Mouse (Mus musculus) R1 (cell line): ENCODE measurements around the gene Parp8.
A peak's percentile ranks its signal among the peaks of the same experiment; 100 is the strongest.

ENCODE experiments used
- DNase-seq: peaks from one replicate; pipeline ENCODE4 v3.0.0-alpha.2; 2018; ENCODE audit warnings: low read depth, low spot score

Parp8 gene

GRCm38 (mm10) chr13:117025226-117026067 lies at the start of gene Parp8:
Gene Parp8, minus strand, starts transcription at chr13:117025537.
- peak; percentile 58 for DNase-seq

GRCm38 (mm10) chr13:117062628-117063315 lies 37.4 kb upstream of the Parp8 start:
- no peak for DNase-seq

DNA sequence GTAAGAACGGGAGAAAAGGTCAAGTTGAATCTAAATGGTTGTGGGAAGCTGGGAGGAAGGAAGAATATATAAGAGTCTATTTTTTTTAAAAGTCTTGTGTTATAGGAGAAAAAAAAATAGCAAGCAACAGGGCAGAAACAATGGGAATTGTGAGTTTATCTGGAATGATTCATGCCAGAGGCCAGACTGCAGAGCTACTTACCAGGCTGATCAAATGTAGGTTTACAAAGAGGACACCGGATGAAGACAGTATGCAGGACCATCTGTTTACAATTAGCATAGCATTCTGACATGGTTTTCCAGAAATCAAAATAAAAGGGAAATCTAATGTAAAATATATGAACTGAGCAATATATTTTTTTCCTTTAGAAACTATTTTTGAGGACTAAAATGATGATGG lies 31.1 kb upstream of the Parp8 start:
- DNase-seq: no peak

DNA sequence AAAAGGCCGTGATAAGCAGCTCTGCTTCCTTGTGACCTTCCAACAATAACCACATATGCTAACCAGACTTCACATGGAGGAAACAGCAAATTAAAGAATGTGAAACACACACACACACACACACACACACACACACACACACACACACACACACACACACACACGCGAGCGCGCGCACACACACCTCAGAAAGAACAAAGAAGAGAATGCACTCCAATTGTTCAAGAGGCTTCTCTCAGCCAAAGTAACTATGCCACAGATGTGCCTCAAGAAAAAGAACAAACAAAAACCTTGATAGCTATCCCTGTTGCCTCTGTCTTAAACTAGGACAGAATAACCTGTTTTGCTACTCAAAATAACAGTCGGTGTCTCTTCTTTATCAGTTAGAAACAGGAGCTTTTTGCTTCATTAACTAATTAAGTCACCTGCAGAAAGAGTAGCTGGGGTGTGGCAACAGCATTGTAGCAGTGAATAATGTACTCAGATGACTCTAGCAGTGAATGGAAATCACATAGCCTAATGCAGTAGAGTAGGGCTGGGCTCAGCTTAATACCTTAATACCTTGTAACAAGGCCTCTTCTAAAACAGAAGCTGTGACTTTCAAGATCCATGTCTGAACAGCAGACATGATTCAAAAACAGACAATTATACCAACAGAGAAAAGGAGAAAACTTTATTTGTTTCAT lies 29.6 kb upstream of the Parp8 start:
- no peak for DNase-seq

DNA sequence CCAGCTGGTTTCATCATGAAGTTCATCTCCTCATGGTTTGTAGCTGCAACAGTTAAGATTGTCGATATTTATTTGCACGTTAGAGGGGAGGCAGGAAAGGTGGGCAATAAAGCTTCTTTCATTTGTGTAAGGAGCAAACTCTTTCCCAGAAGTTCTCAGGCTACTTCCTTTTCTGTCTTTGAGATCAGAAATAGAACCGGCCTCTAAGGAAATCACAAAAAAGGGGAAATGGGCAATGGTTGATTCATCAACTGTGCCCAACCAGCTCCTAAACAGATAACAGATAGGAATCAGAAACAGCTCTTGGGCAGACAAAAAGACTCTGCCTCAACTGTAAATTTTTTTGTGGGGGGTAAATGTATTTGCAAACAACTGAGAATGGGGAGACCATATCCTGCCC lies 27.4 kb upstream of the Parp8 start:
- no peak for DNase-seq

- no peak for DNase-seq
Measured at GRCm38 (mm10) chr13:117048541-117048971, 23.2 kb upstream of the Parp8 start.

DNA sequence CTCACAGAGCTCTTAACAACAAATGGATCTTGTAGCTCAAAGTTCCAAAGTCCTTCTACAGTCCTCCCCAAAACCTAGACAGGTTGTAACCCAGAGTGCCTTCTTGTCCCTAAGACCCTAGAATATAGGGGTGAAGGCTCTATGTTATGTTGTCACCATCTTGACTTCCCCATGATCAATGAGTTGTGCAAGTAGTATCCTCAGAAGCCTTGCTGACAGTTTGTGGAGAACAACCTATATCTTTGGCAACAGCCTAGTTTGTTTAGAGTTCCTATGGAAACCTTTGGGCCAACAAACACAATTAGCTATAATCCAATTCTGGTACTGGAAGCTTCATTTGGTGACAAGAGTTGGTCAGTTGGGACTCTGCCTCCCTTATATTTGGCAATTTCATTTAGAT lies 18.2 kb upstream of the Parp8 start:
- no peak for DNase-seq

GRCm38 (mm10) chr13:117041021-117041420 lies 15.7 kb upstream of the Parp8 start:
- DNase-seq: no peak

- DNase-seq: no peak
Measured at GRCm38 (mm10) chr13:117036277-117036676, 10.9 kb upstream of the Parp8 start.

DNA sequence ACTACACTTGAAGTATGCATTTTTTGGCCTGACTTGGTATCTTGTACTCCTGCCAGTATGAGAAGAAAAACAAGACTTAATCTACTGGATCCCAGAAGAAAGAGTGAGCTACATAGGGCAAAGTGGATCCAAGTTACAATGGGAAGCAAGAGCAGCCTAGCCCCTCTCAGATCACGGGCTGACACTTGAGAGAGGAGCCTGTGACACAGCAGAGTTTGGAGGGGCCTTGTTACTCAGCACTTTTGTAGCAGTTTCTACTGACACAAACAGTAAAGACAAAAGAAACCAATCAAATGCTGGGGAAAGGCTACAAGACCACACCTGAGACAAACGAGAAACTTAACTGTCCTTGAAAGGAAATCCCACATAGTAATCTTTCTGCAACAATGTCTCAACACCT lies 9.8 kb upstream of the Parp8 start:
- DNase-seq: no peak

DNA sequence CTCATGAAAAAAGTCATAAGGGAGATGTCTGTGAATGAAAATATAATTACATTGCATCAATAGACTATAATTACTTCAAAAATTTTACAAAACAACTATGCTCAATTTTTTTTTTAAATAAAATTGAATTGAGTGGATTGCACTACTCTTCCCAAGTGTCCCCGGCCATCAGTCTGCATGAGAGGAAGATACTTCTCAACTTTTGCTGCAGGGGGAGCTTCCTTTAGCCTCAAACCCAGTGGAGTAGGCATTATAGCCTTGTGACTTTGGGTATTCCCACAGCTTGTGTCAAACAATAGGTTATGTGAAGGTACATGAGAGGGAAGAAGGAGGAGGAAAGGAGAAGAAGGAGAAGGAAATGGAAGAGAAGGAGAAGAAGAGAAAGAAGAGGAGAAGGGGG lies 9.3 kb upstream of the Parp8 start:
- DNase-seq: no peak

DNA sequence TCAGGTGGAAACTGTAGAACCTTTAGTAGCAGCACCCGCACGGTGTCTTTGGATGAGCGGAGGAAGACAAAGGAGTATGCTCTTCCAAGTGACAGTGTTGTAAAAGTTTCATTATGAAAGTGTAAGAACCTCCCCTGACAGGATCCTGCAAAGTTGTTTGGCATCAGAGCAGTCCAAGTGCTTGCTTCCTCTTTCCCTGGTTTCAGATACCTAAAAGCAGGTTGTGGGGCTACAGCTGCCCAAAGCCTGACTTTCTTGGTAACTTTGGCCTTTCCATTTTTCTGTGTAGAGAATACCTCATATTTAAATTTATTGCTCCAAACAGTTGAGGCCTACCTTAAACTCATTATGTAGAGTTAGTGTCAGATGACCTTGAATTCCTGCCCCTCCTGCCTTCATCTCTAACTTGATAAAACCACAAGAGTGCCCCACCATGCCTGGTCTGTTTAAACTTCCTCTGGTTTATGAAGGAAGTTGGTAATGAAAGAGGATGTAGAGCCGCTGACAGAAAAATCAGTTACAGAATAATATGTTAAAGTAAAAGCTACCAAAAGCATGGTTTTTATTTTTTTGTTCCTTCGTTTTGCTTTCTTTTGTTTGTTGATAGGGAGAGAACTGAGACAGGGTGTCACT lies 8.5 kb upstream of the Parp8 start:
- no peak for DNase-seq

GRCm38 (mm10) chr13:117032402-117032801 lies 7.1 kb upstream of the Parp8 start:
- no peak for DNase-seq

DNA sequence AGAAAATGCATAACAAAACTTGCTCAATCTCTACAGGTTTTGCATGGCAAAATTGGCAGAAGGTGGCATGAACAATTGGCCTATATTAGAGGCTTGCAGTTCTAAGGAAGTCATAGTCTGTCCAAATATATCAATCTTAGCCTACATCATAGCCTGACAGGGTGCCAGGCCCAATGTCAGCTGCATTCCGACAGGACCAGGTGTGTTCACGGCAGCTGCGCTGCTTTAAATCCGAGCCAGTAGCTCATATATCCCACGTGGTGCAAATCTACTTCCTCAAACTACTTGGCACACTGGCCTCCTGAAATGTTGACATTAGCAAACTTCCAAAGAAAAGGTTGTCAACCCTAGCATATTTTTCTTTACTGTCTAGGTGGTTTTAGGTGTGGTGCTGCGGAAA lies 6.2 kb upstream of the Parp8 start:
- no peak for DNase-seq

GRCm38 (mm10) chr13:117028221-117028620 lies 2.9 kb upstream of the Parp8 start:
- no peak for DNase-seq

DNA sequence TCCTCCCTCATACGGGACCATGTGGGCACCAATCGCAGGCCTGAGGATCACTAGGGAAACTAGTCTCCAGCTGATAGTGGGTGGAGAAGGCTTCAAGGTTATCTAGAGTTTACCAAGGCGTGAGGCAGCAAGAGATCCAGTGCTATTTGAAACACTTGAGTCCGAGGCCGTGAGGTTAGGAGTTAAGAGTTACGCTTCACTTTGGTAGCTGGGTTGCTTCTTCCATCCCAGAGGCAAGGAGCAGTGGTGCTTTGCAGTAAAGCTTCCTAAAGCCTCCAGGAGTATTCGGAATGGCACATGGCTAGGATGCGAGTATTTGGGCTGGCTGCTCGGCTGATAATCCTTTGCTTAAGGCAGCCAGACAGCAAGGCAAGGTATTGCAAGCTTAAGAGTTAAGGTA lies 2.0 kb upstream of the Parp8 start:
- DNase-seq: no peak

GRCm38 (mm10) chr13:117026276-117026780 lies 991 bp upstream of the Parp8 start:
- no peak for DNase-seq

- peak; percentile 57 for DNase-seq
Measured at GRCm38 (mm10) chr13:117024916-117025225, 466 bp downstream of the Parp8 start.

- DNase-seq: peak; percentile 58
Measured at GRCm38 (mm10) chr13:117024127-117024915, 1.0 kb downstream of the Parp8 start.

DNA sequence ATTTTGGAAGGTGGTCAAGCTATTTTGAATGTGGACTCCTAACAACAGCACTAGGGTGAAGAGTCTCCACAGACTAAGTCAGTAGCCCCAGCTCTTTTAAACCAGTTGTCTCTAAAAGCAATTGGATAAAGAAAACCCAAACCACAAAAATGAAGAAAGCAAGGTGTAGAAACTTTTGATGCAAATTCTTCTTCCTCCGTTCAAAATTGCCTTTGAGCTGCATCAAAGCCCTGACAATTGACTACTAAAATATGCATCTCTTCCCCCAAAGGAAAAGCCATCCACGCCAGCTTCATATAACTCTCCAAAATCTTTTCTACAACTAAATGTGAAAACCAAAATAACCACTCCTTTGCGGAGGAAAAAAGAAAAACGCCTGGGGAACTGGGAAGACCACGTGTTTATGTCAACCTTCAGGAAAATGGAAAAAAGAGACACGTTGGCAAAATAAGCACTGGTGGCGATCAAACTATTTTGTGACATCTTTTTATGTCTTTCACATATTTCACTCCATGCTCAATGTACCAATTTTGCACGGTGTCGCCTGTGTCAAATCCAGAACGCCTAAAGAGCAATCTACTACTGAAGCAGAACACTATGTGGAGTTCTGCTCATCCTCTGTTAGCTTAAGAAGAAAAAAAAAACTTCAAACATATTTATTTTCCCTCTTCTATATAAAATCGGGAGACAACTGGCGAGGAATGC lies 1.8 kb downstream of the Parp8 start:
- DNase-seq: no peak

DNA sequence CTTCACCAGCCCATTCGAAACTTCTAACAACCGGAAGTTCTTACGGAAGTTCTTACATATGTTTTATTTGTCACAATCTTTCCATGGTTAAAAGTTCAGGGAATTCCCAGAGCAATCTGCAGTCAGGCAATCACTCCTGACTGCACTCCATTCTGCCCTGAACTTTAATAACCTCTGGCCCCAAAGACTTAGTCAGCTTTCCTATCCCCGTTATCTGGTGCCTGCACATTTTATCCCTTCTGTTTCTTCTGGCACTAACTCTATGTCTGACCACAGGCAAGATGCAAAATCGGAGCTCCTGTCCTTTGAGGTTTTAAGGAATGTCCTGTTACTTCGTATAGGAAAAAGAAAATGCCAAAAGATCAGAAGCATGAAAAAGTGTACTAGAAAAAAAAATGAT lies 4.7 kb downstream of the Parp8 start:
- DNase-seq: no peak
